Mouse (Mus musculus) lung, postnatal 0 days (tissue): ENCODE measurements around the gene Rsrc1.

Experiments used
- CTCF ChIP-seq: IDR thresholded peaks from 2 replicates; pipeline ENCODE4 v1.5.1; 2016; ENCODE audit warnings: antibody characterized with exemption, mild to moderate bottlenecking
- EP300 ChIP-seq: IDR thresholded peaks from 2 replicates; pipeline ENCODE4 v1.6.1; 2016; ENCODE audit warnings: antibody characterized with exemption, mild to moderate bottlenecking, control low read depth

DNA sequence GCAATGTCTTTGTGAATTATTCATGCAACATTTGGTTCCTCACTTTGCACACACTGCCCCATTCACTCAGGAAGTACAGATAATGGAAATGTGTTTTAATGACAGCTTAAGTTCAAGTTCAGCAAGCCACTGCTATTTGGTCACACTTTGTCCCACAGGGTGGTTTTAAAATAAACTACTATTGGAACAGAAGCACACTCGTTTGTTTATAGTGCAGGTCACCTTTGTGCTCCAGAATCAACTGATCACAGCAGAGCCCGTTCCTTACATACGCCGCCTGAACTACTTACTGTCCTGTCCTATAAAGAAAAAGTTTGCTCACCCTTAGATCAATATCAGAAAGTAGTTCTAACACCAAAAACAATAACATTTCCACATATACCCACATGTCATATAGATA, 341.2 kb downstream of the Rsrc1 start:
- TF ChIP-seq CTCF (no peak), EP300 (no peak)
